Mouse (Mus musculus): ENCODE data around the gene Rnf111.
A peak's percentile ranks its signal among the peaks of the same experiment; 100 is the strongest.
"Not testable (repeated sequence)": the region's sequence is repeated elsewhere in the genome, so short reads cannot be mapped to it uniquely, and the experiment has no call there.

Rnf111 gene

GRCm38 (mm10) chr9:70503626-70504041 is at the start of gene Rnf111:
Gene Rnf111 (minus strand): TSS chr9:70503725.
- peak; percentile 98 for DNase-seq (ENCODE audit: low spot score)

GRCm38 (mm10) chr9:70552233-70552632 is 48.7 kb upstream of the Rnf111 start:
- not testable (repeated sequence) for DNase-seq (ENCODE audit: low spot score)

DNA sequence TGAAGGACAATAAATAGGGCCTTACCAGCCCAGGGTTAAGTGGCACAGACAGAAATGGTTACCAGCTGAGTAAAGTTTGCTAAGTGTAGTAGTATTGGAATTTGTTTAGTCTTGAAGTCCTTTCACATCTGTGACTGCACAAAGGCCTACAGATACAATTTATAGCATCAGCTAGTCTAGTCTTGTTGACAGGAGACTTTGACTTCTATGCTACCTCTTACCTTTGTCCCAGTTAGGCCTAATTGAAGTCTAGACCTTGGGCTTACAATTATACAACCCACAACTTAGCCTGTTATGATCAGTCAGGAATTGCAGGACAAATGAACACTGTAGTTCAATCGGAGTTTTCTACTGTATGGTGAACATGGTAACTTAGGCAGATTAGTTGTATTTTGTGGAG is 48.0 kb upstream of the Rnf111 start:
- DNase-seq (ENCODE audit: low spot score) = no peak

- no peak for DNase-seq (ENCODE audit: low spot score)
These were observed 44.8 kb upstream of the Rnf111 start for GRCm38 (mm10) chr9:70548304-70548703.

DNA sequence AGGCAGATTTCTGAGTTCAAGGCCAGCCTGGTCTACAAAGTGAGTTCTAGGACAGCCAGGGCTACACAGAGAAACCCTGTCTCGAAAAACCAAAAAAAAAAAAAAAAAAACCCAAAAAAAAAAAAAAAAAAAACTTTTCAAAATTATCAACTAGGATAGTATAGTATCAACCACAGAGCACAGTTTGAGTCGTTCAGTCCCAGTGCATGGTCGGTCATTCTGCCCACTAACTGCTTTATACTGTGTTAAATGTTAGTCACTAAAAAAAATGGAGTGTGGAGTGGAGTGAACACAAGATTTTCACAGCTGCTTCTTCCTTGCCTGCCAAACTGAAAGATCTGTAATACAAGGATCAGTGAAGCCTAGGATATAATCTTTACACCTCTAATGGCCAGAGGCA is 43.1 kb upstream of the Rnf111 start:
- not testable (repeated sequence) for DNase-seq (ENCODE audit: low spot score)

GRCm38 (mm10) chr9:70544831-70545230 is 41.3 kb upstream of the Rnf111 start:
- DNase-seq (ENCODE audit: low spot score) = no peak

DNA sequence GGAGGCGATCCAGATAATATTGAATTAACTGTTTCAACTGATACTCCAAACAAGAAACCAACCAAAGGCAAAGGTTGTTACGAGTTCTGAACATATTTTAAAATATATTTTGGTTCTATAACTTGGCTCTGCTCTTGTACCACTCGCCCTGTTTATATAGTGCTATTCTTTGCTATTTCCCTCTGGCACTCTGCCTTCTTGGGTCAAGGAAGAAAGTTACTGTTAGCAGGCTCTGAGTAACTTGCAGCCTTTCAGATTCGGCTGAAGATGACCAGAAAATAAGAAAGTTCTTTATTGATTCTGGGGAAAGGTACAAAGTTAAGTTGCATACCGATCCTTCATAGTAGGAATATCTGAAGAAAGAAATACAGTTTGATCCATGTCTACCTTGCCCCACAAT is 40.5 kb upstream of the Rnf111 start:
- no peak for DNase-seq (ENCODE audit: low spot score)

DNA sequence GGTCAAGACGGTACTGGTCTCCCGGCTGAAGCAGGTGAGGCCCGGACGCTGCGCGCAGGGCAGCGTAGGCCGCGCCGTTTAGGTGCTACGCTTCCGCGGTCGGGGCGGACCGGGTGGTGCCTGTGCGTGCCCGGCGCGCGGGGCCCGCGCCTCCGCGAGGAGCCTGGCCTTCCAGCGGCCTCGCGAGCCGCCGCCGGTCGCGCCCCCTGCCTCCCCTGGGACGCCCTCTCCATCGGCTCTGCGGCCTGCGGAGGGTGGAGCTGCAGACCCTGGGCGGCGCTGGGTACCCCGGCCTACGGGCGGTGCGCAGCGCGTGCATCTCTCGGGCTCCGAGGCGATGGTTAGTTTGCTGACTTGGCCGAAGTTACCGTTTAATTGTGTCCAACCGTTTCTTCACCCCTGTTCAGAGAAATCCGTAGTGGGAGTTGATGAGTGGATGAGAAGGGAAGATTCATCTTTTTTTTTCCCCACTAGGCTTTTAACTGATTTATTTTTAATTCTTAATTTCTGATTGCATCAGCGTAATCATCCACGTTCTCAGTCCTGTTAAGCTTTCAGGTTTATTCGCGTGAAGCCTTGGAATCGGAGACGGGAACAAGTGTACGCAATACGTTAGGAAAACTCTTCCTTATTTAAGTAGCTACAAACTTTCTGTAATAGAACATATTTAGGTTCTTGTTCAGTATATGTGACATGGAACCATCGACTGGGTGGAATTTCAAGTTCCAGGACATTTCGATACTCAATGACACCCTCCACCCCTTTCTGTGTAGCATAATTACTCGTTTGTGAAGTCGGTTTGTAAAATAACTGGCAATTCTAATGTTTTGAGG is 39.7 kb upstream of the Rnf111 start:
- no peak for DNase-seq (ENCODE audit: low spot score)

GRCm38 (mm10) chr9:70542305-70543041 is 38.9 kb upstream of the Rnf111 start, which contains the start of gene Sltm:
Gene Sltm (plus strand): TSS chr9:70542754.
- DNase-seq (ENCODE audit: low spot score) = peak; percentile 99

GRCm38 (mm10) chr9:70541584-70541983 is 38.1 kb upstream of the Rnf111 start:
- no peak for DNase-seq (ENCODE audit: low spot score)

- DNase-seq (ENCODE audit: low spot score) = no peak
These were observed 29.8 kb upstream of the Rnf111 start for GRCm38 (mm10) chr9:70533328-70533727.

DNA sequence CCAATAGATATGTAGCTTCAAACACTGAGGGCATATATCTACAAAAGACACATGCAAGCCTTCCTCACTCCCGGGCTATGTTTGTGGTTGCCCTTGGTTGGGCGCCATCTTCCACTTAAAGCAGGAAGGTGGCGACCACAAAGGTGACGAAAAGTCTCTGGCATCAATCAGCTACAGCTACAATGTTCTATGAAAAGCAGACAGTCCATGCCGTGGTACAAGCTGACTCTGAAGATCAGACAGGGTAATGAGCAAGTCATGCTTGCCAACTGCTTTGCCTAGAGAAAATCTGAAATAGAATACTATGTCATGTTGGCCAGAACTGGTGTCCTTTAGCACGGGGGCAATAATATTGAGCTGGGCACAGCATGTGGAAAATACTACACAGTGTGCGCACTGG is 20.8 kb upstream of the Rnf111 start:
- no peak for DNase-seq (ENCODE audit: low spot score)

GRCm38 (mm10) chr9:70523813-70524212 is 20.3 kb upstream of the Rnf111 start:
- DNase-seq (ENCODE audit: low spot score) = no peak

- DNase-seq (ENCODE audit: low spot score) = no peak
These were observed 17.1 kb upstream of the Rnf111 start for GRCm38 (mm10) chr9:70520651-70521050.

DNA sequence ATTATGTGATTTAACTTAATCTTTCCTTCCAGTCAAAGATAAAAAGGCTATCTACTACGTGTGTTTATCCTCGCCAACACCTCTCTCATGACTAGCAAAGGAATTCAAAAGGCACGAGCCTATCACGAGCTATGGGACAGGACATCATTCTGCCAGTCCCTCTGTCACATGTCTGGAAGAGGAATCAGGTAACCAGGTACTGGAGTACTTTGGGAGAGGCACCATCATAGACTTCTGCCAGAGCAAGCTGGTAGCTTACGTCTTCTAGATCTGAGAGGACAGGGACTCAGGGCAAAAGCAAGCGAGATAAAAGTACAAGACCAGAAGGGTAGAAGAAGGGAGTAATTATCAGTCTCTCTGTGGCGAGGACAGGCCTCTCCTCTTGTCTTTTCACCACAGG is 8.2 kb upstream of the Rnf111 start:
- DNase-seq (ENCODE audit: low spot score) = no peak

GRCm38 (mm10) chr9:70510998-70511583 is 7.6 kb upstream of the Rnf111 start:
- peak; percentile 29 for DNase-seq (ENCODE audit: low spot score)

- peak; percentile 24 for DNase-seq (ENCODE audit: low spot score)
These were observed 6.5 kb upstream of the Rnf111 start for GRCm38 (mm10) chr9:70509906-70510525.

GRCm38 (mm10) chr9:70506787-70507186 is 3.3 kb upstream of the Rnf111 start:
- no peak for DNase-seq (ENCODE audit: low spot score)

DNA sequence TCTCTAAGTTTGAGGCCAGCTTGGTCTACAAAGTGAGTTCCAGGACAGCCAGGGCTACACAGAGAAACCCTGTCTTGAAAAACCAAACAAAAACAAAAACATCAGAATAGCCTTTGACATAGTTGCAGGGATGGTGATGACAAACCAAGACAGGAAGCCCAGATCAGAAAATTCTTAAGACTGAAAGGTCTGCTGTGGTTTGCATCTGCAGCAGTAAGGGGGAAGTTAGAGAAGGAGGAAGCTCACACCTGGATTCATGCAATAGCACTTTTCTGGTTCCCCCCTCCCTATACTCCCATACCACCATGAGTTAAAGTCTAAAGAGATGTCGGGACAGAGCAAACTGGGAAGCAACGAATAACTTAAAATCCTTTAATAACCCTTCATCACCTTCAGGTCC is 2.7 kb upstream of the Rnf111 start:
- DNase-seq (ENCODE audit: low spot score) = no peak

GRCm38 (mm10) chr9:70503015-70503603 is 416 bp downstream of the Rnf111 start:
- peak; percentile 62 for DNase-seq (ENCODE audit: low spot score)

DNA sequence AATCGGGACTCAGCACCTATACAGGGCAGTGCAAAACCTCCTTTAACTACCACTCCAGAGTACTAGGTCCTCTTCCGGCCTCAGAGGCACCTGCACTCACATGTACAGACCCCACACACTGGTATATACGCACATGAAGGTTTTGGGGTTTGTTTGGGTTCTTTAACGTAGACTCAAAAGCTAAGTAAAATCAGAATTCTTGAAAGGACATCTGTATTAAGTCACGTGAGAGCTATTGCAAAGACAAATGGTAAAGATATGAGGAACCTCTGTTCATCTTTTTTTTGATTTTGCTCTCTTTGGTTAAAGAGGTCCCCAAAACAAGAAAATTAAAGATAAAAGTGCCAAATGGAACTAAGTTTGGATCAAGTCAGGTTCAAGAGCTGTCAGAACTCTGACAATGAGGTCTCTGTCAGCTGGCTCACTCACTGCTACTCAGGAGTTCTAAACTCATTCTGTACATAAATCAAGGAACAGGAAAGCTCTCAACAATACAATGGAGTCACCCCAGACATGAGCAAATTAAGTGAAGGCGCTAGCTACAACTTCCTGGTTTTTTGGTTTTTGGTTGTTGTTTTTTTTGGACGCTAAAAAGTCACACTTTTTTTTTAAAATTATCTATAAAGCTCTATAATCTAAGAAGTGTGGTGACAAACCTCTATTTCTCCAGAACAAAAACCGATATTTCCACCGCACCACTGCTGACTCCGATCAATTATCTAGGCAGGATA is 1.1 kb downstream of the Rnf111 start:
- no peak for DNase-seq (ENCODE audit: low spot score)

Data from lung, postnatal 25 days (tissue).